Mouse (Mus musculus) bone marrow macrophage, adult 2 months (primary cell): ENCODE measurements at regions not wholly inside any gene's neighbourhood (a gene's known extent, or its start where the extent isn't known, plus 50 kb on each side); places are given as distances from the start of the nearest gene placed in this dataset.

Experiments used
- H3K27ac ChIP-seq: 2 replicates; pipeline ENCODE4 v1.5.1; 2012; ENCODE audit warnings: low read depth, low read length; ENCODE audit not compliant: insufficient read depth
- H3K4me1 ChIP-seq: 2 replicates; pipeline ENCODE4 v1.6.1; 2012; ENCODE audit warnings: low read length; ENCODE audit not compliant: control insufficient read depth, insufficient read depth
- H3K4me3 ChIP-seq: 2 replicates; pipeline ENCODE4 v1.5.1; 2012; ENCODE audit warnings: mild to moderate bottlenecking, low read length, moderate library complexity; ENCODE audit not compliant: insufficient read depth
- CTCF ChIP-seq: IDR thresholded peaks from 2 replicates; pipeline ENCODE4 v1.5.1; 2012; ENCODE audit warnings: low read depth, mild to moderate bottlenecking, low read length, moderate library complexity
- POLR2A ChIP-seq: IDR thresholded peaks from 2 replicates; pipeline ENCODE4 v1.6.1; 2012; ENCODE audit warnings: mild to moderate bottlenecking, low read depth, low read length, borderline replicate concordance

DNA sequence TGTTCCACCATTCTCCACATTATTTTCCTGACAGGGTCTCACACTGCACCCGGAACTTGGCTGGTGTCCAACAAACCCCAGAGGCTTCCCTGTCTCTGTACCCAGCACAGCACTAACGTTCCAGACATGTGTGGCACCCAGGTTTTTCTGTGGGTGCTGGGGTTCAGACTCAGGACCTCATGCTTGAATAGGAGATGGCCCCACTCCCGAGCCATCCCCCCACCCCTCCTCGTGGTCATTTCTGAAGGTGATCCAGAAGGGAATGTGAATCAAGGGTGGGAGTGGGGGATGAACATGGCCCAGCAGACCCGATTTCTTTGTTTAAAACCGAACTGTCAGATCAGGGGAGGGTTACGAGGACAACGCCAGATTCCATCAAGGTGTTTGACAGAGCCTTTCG, 245.6 kb downstream of the Tbc1d1 start:
- Histone ChIP-seq H3K27ac (no peak overlapping the region), H3K4me1 (no peaks in the 10 kb centered on the region), H3K4me3 (no peak overlapping the region)
- TF ChIP-seq CTCF (no peak), POLR2A (no peak)

DNA sequence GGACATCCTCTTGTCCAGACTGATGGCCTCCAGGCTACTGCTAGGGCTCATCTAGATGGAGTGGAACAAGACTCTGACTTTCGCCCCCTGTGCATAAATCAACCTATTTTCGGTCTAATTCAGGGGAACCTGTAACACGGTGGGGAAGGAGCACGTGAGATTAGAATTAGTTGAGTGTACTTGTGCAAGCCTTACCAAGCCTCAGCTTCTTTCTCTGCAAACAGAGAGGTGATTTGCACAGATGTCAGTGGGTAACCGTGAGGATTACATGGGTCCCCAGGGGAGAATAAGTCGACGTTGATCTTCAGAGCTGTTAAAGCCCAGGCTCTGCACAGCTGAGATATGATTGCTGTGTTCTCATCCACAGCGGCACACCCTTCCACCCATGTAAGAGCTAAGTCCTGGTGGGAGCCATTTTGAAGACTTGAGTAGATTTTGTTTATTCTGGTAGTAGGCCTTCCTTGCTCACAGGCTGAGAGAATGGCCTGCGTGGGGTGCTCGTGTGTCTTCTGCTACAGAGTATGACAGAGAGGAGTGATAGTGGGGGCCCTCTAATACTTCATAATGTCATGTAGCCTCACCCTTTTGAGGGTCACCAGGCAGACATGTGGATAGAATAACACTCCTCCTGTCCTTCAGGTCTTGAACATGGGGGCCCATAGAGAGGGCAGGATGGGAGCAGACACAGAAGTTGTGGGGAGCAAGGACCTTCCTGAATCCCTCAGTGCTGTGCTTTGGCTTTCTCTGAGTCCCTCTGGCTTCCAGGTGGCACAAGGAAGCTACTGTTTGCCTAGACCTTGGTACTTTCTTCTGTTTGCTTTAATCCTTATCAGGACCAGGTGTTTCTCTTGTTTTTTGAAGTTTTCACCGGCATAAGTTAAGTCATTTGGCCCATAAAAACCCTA, 247.2 kb downstream of the Tbc1d1 start:
- H3K4me3 ChIP-seq, result no peak overlapping the region
- TF ChIP-seq POLR2A (no peak), CTCF (no peak)
- H3K27ac ChIP-seq, result no peak overlapping the region
- no peaks in the 10 kb centered on the region for H3K4me1 ChIP-seq

DNA sequence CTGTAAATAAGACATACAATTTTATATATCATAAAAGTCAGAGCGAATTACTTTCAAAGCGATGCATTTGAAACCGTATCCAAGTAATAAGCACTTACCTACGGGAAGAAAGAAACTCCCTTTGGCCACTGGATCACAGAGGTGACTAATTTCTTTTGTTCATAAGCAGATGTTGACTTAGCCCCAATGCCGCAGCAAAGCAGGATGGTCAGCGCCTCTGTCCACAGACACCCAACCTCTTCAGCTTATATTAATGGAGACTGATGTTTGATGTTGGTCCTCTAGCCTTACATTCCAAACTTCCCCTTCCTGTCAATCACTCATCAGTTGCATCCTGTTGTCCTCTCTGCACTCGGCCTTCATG, 247.9 kb downstream of the Tbc1d1 start:
- Histone ChIP-seq H3K4me3 (no peak overlapping the region), H3K4me1 (no peaks in the 10 kb centered on the region), H3K27ac (no peak overlapping the region)
- TF ChIP-seq CTCF, result no peak
- no peak for TF ChIP-seq POLR2A

DNA sequence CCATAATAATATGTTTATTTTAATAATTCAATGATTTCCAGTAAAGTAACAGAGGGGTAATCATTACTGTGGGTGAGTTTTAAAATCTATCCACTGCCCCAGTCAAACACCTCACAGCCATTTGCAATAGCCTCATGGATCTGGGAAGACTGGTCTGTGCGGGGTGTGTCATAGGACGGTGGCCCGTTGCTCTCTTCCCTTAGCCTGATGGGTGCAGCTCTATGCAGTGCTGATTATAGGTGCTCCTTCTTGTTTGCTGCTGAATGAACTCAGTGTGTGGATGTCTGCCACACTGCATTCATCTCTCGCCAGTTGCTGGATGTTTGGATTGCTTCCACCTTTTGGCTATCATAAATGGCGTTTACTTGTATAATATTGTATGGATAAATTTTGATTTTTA, 248.4 kb downstream of the Tbc1d1 start:
- TF ChIP-seq CTCF (no peak), POLR2A (no peak)
- Histone ChIP-seq H3K27ac (no peak overlapping the region), H3K4me3 (no peak overlapping the region), H3K4me1 (no peaks in the 10 kb centered on the region; the same call in 1 of the 2 replicates)

DNA sequence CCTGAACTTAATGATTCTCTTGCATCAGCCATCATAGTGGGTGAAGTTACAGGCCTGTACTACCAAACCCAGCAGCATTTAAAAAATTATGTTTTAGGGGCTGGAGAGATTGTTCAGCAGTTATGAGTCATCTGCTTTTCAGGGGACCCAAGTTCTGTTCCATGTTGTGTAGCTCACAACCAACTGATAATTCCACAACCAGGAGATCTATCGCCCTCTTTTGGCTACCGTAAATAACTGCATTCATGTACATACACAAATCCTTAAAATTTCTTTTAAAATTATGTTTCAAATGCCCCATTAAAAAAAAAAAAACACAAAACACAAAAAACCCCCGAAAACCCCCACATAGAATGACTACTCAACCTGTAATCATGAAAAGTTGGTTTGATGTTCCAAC, 252.8 kb downstream of the Tbc1d1 start:
- H3K27ac ChIP-seq, result no peak overlapping the region
- TF ChIP-seq POLR2A, result no peak
- no peak for TF ChIP-seq CTCF
- H3K4me3 ChIP-seq, result no peak overlapping the region
- H3K4me1 ChIP-seq, result peaks cover 37% of the 10 kb centered on the region

DNA sequence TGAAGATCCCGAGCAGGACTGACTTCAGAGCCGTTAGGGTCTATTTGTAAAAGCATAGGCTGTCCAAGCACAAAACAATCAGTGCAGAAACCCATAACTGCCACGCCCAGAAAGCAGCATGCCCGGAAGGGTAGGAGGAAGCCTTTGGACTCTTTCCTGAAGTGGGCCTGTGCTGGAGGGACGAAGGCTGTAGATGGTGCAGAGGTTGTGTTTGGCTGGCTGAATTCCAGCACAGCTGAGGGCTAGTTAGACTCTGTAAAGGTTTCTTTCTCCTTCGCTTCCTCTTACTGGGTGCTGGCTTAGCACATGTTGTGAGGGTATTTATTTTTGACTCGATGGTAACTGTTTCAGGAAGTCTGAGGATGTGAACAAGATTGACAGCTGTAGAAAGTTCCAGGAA, 254.5 kb downstream of the Tbc1d1 start:
- Histone ChIP-seq H3K4me3 (no peak overlapping the region), H3K27ac (peak overlapping the region; percentile 88), H3K4me1 (peaks cover 44% of the 10 kb centered on the region)
- TF ChIP-seq POLR2A (no peak), CTCF (no peak)

DNA sequence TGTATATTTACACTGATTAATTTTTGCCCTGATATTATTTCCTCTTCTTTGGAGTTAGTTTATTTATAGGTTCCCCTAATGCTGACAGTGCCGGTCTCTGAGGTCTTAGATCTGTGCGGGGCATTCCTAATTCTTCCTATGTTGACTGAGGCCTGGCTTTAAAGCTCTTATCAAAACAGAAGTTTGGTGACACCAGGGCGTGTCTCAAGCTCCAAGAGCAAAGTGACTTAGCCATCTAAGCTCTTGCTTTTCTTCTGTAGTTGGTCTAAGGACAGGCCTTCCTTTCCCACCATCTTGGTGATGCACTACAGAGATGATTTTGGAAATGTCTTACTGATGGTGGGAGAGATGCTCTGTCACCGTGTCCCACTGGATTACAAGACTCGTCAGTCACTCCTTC, 258.4 kb downstream of the Tbc1d1 start:
- H3K27ac ChIP-seq, result peak overlapping the region; percentile 33
- TF ChIP-seq CTCF, result no peak
- TF ChIP-seq POLR2A, result no peak
- no peak overlapping the region for H3K4me3 ChIP-seq
- peaks cover 44% of the 10 kb centered on the region for H3K4me1 ChIP-seq

DNA sequence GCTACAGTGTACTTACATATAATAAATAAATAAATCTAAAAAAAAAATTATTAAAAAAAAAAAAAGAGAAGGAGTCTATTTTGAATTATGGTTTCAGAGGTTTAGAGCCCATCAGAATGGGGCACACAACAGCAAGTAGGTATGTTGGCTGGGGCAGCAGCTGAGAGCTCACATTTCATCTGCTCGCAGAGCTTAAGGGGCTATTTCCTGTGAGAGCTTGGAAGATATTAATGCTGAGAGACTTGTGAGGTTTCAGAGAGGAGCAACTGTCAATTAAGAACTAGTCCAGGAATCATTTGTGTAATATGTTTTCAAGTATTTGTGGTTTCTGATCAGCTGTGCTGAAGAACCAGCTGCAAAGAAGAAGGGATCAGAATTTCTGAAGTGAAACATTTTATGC, 263.3 kb downstream of the Tbc1d1 start:
- no peak overlapping the region for H3K4me3 ChIP-seq
- TF ChIP-seq POLR2A, result no peak
- no peak for TF ChIP-seq CTCF
- peaks cover 7% of the 10 kb centered on the region for H3K4me1 ChIP-seq
- H3K27ac ChIP-seq, result no peak overlapping the region

DNA sequence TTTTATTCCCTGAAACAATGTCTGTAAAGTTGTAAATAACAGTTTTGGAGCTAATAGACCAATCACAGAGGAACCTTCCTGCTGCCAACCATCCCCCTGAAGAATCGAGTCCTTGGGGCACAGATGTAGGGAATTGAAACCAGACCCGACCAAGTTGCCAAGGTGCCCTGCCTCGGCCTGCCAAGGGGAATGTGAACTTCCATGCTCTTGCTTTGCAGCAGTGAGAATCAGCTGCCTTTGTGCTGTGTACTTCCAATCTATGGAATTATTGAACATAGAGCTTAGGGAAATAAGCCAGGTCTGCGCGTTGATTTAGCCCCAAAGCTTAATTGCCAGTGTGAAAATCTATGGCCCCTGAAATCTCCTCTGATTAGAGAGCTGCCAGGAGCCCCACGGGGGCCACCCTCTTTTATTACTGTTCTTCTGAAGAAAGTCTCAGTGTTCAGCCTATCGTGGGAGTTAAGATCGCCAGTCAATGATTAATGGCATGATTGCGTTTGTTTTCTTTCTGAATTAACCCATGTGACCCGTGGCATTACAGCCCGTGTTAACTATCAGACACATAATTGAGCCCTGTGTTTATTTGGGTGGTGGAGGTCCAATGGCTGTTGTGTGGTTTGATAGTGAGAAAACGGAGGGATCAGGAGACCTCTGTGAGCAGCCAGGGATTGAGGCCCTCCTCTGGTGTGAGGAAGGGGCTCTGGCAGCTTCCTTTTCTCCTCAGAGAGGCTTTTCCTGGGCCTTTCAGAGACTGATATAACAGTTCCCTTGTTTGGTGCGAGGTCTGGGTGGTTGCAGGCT, 266.9 kb downstream of the Tbc1d1 start:
- no peak overlapping the region for H3K27ac ChIP-seq
- no peak overlapping the region for H3K4me3 ChIP-seq
- H3K4me1 ChIP-seq, result 0 out of 2 replicates have a peak, but pooled peaks cover 3% of the 10 kb centered on the region
- TF ChIP-seq POLR2A (no peak), CTCF (no peak)

DNA sequence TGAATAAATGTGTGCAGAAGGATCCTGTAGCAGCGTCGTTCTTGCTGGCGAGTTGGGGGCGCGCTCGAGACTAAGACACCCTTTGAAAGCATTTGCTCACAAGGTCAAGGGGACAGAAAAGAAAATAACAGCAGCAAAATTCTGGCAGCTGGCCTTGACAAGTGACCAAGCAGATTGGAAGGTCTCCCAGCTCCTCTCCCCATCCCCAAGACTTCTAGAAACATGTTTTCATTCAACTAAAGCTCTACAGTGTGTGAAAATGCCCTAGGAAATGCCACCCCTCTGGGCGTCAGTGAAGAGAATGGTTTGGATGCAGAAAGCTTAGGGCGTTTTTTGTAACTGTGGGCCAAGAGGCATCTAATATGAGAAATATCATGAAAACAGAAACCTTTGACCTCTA, 272.7 kb downstream of the Tbc1d1 start:
- Histone ChIP-seq H3K4me3 (no peak overlapping the region), H3K27ac (no peak overlapping the region), H3K4me1 (0 out of 2 replicates have a peak, but pooled peaks cover 3% of the 10 kb centered on the region)
- TF ChIP-seq CTCF (no peak), POLR2A (no peak)
